Mouse (Mus musculus): Measurements from ENCODE around the gene Tuba4a. TPM values are rescaled to one million over a fixed set of nuclear protein-coding genes. Genes with fewer than 3 reads are reported as not detected.
A peak's percentile ranks its signal among the peaks of the same experiment; 100 is the strongest.

Gene Tuba4a
- polyA plus RNA-seq, 1 experiment from 2014 or later = 102 TPM

DNA sequence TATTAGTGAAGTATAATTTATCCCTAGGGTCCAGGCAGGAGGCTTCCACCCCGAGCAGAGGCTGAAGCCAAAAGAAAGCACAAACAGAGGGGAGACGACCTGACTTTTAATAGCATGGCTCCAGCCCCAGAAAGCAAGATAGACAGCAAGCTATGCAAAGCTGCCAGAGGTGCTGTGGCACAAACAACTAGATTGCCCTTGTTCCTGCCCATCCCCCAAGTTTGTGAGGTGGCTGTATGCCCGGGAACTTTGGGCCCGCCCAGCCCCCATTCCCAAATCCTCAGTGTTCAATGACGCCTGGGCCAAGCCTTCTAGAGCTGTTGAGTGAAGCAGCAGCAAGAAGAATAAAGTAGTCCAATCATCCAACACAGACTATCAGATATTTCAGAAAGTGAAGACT is 4.8 kb downstream of the Tuba4a start:
- WGBS = 56% methylated on average over 5 of the region's 5 CpGs
- no peak overlapping the region for H3K4me3 ChIP-seq (ENCODE audit: low read length)
- no peak for ATAC-seq (ENCODE audit: low FRiP score, low TSS enrichment)
- 0 out of 2 replicates have a peak overlapping the region, but pooled peaks have one; percentile 17 for H3K4me2 ChIP-seq (replicated peaks; ENCODE audit: low read depth, low read length)
- H3K9me3 ChIP-seq (ENCODE audit: low read length) = no peaks in the 10 kb centered on the region
- peaks cover 34% of the 10 kb centered on the region for H3K36me3 ChIP-seq (ENCODE audit: insufficient read depth, low read length)
- peaks cover 17% of the 10 kb centered on the region for H3K27me3 ChIP-seq (ENCODE audit: insufficient read depth, low read length)
- peak overlapping the region; percentile 91 for H3K27ac ChIP-seq (ENCODE audit: low read length)
- H3K9ac ChIP-seq (replicated peaks; ENCODE audit: low read length) = no peak overlapping the region
- H3K4me1 ChIP-seq (ENCODE audit: insufficient read depth, low read length) = peaks cover 48% of the 10 kb centered on the region

DNA sequence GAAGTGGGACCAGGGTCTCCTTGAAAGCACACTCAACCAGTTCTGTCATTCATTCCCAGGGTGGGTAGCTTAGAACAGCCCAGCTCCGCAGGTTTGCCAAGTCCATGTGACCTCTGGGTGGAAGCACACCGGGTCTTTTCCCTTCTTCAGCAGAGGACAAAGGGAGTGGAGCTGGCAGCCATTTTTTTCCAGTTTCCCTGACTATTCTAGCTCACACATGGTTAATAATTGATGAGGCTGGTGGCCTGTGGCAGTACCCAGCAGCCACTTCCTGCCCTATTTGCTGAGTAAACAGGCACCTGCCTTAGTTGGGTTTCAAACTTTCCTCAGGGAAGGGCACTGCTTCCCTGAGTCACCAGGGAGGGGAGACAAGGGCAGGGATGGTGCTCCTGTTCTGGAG is 5.2 kb downstream of the Tuba4a start:
- Histone ChIP-seq H3K4me3 (ENCODE audit: low read length) (no peak overlapping the region), H3K36me3 (ENCODE audit: insufficient read depth, low read length) (peaks cover 34% of the 10 kb centered on the region), H3K9ac (replicated peaks; ENCODE audit: low read length) (peak overlapping the region; percentile 27; the same call in 1 of the 2 replicates), H3K27me3 (ENCODE audit: insufficient read depth, low read length) (peaks cover 14% of the 10 kb centered on the region; the same call in 1 of the 2 replicates), H3K9me3 (ENCODE audit: low read length) (no peaks in the 10 kb centered on the region), H3K4me2 (replicated peaks; ENCODE audit: low read depth, low read length) (no peak overlapping the region), H3K27ac (ENCODE audit: low read length) (peak overlapping the region; percentile 91), H3K4me1 (ENCODE audit: insufficient read depth, low read length) (peaks cover 48% of the 10 kb centered on the region)
- 61% methylated on average over 2 of the region's 2 CpGs for WGBS
- peak; percentile 49 for ATAC-seq (ENCODE audit: low FRiP score, low TSS enrichment)

DNA sequence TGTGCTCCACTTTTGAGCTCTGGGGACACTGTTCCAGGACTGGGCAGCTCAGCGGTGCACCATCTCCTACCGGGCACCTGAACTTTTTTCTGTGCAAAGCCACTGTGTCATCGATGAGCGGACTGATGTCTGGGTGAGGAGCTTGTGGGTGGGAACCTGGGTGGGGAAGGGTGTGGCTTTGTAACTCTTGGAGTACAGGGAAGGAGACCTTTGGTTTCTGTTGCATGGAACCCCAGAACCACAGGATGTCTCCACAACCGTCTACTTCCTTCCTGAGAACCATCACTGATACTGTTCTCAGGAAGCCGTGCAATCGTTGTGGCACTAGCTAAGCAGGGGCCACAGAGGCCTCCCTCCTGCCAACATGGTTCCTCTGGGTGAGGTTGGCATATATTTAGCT is 6.6 kb downstream of the Tuba4a start:
- no peak for ATAC-seq (ENCODE audit: low FRiP score, low TSS enrichment)
- Histone ChIP-seq H3K9ac (replicated peaks; ENCODE audit: low read length) (no peak overlapping the region), H3K36me3 (ENCODE audit: insufficient read depth, low read length) (peaks cover 34% of the 10 kb centered on the region), H3K27me3 (ENCODE audit: insufficient read depth, low read length) (peaks cover 7% of the 10 kb centered on the region; the same call in 1 of the 2 replicates), H3K9me3 (ENCODE audit: low read length) (no peaks in the 10 kb centered on the region), H3K4me3 (ENCODE audit: low read length) (no peak overlapping the region), H3K27ac (ENCODE audit: low read length) (peak overlapping the region; percentile 91), H3K4me2 (replicated peaks; ENCODE audit: low read depth, low read length) (no peak overlapping the region), H3K4me1 (ENCODE audit: insufficient read depth, low read length) (peaks cover 48% of the 10 kb centered on the region)
- WGBS = 87% methylated on average over 7 of the region's 7 CpGs

DNA sequence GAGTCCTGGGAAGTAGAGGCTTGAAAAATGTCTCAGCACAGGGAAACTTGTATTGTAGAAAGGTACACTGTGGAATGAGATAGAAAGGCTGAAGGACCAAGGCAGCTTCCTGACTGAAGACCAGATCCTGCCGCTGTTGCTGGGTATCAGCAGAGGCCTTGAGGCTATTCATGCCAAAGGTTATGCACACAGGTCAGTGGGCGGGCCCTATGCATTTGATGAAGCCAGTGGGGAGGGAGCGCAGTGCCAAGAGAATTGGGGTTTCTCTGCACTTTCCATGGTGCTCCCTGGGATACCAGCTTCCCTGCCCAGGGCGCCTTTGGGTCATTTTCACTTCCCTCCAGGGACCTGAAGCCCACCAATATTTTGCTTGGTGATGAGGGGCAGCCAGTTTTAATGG is 7.1 kb downstream of the Tuba4a start:
- Histone ChIP-seq H3K9ac (replicated peaks; ENCODE audit: low read length) (no peak overlapping the region), H3K9me3 (ENCODE audit: low read length) (no peaks in the 10 kb centered on the region), H3K27me3 (ENCODE audit: insufficient read depth, low read length) (peaks cover 5% of the 10 kb centered on the region; the same call in 1 of the 2 replicates), H3K36me3 (ENCODE audit: insufficient read depth, low read length) (peaks cover 34% of the 10 kb centered on the region), H3K27ac (ENCODE audit: low read length) (no peak overlapping the region), H3K4me1 (ENCODE audit: insufficient read depth, low read length) (peaks cover 48% of the 10 kb centered on the region), H3K4me2 (replicated peaks; ENCODE audit: low read depth, low read length) (no peak overlapping the region), H3K4me3 (ENCODE audit: low read length) (no peak overlapping the region)
- WGBS = 87% methylated on average over 4 of the region's 4 CpGs
- ATAC-seq (ENCODE audit: low FRiP score, low TSS enrichment) = no peak

DNA sequence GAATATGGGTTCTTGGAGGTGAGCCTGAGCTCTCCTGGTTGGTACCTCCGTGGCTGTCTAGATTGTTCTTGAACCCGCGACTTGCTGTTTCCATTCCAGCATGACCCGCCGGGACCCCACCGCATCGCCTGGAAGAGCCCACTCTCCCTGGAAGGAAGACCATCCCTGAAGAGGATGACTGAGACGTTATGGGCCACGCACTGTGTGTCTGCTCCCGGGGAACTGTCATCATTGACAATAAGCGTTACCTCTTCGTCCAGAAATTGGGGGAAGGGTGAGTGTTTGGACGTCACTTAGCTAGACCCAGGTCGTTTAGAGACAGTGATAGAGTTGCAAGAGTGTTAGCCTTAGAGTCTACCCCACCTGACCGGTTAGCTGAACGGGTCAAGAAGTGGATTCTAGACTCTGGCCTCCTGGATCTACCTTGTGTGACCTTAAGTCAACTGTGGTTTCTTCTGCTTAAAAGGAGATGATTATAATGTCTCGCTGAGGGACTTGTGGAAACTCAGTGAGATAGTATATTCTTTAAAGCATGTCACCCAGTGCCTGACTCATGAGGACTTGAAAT is 8.4 kb downstream of the Tuba4a start:
- H3K9ac ChIP-seq (replicated peaks; ENCODE audit: low read length) = peak overlapping the region; percentile 97
- peaks cover 32% of the 10 kb centered on the region for H3K36me3 ChIP-seq (ENCODE audit: insufficient read depth, low read length)
- 12% methylated on average over 17 of the region's 17 CpGs for WGBS
- peak overlapping the region; percentile 98 for H3K4me3 ChIP-seq (ENCODE audit: low read length)
- peaks cover 48% of the 10 kb centered on the region for H3K4me1 ChIP-seq (ENCODE audit: insufficient read depth, low read length)
- H3K27me3 ChIP-seq (ENCODE audit: insufficient read depth, low read length) = no peaks in the 10 kb centered on the region
- no peaks in the 10 kb centered on the region for H3K9me3 ChIP-seq (ENCODE audit: low read length)
- H3K27ac ChIP-seq (ENCODE audit: low read length) = peak overlapping the region; percentile 52; the same call in 1 of the 2 replicates
- peak overlapping the region; percentile 84 for H3K4me2 ChIP-seq (replicated peaks; ENCODE audit: low read depth, low read length)
- ATAC-seq (ENCODE audit: low FRiP score, low TSS enrichment) = no peak

DNA sequence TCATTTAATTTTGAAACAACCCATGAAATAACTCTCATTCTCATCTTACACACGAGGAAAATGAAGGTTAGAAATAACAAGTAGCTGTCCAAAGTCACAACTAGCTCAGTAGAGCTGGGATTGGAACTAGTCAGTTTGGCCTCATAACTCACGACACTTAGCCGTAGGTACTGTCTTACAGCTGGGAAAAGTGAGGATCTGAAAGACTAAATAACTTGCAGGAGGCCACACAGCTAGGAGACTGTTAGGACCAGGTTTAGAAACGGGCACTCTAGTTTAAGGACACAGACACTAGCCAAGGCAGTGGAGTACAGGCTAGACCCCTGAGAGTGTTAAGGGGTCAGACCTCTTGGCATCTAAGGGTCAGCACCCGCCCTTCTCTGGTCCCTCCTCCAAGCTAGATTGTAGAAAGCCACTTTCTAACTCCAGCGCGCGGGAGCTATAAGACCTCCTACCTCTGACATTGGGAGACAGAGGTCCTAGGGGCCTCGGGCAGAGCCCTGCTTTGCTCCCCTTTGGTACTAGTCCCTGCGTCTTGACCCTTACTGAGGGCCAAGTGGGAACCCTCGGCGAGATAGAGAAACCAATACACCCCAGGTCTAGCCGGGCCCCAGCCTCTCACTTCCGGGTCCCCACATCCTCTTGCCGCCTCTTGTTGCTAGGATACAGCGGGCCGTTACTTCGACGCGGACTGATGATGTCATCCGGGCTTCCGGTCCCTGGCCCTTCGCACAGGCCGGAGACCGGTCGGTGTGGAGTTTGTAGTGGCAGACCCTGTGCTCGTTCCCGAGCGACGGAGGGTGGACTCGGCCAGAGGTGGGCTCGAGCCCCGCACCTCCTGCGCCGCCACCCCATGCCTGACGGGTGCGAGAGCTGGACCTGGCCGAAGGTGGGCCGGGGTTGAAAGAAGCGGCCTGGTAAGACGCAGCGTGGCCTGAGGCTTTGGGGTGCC is 9.3 kb downstream of the Tuba4a start, which contains the start of the genes Glb1l and Stk16:
Gene Glb1l, minus strand, starts transcription at position 678 of the 952 bp plus-strand sequence.
Gene Stk16, plus strand, starts transcription at position 703 of the 952 bp plus-strand sequence.
- Histone ChIP-seq H3K9ac (replicated peaks; ENCODE audit: low read length) (peak within 1 kb of the TSS; percentile 97), H3K36me3 (ENCODE audit: insufficient read depth, low read length) (peaks cover 27% of the 10 kb centered on the region), H3K4me2 (replicated peaks; ENCODE audit: low read depth, low read length) (peak within 1 kb of the TSS; percentile 84), H3K9me3 (ENCODE audit: low read length) (no peaks in the 10 kb centered on the region), H3K27me3 (ENCODE audit: insufficient read depth, low read length) (no peaks in the 10 kb centered on the region), H3K4me3 (ENCODE audit: low read length) (peak within 1 kb of the TSS; percentile 98), H3K4me1 (ENCODE audit: insufficient read depth, low read length) (peaks cover 48% of the 10 kb centered on the region), H3K27ac (ENCODE audit: low read length) (peak within 1 kb of the TSS; percentile 89)
- ATAC-seq (ENCODE audit: low FRiP score, low TSS enrichment) = peak; percentile 79
- 3% methylated on average over 42 of the region's 42 CpGs for WGBS

DNA sequence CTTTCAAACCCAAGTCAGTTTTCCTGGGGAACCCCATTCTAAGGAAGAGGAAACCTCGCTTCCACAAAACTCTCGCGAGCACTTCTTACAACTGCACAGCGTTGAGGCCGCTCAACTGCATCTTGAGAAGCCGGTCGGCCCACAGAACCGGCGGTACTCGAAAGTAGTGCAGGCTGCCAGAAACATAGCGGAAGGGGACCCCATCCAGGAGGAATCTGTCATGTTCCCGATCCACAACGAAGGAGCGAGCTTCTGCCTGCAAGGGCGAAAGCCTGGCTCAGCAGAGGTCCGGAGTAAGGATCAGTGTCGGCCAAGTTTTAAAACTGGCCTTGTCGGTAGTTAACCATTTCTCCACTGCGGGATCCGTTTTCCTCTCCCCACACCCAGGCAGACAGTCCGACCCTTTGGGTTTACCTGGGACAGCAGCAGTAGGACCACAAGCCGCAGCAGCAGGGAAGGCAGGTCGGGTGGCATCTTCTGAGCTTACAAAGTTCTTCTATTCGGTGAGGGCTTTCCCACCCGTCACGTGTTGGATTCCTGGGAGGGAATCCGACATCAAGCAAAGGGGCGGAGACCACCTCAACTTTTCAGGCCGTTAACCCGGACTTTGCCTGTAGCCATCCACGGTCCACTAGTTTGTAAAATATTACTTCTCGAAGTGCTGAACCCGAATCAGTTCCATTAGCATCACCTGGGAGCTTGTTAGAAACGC is 10.5 kb downstream of the Tuba4a start:
- H3K9me3 ChIP-seq (ENCODE audit: low read length) = no peaks in the 10 kb centered on the region
- WGBS = 6% methylated on average over 34 of the region's 34 CpGs
- peak overlapping the region; percentile 79 for H3K9ac ChIP-seq (replicated peaks; ENCODE audit: low read length)
- peaks cover 21% of the 10 kb centered on the region for H3K36me3 ChIP-seq (ENCODE audit: insufficient read depth, low read length)
- no peaks in the 10 kb centered on the region for H3K27me3 ChIP-seq (ENCODE audit: insufficient read depth, low read length)
- H3K4me2 ChIP-seq (replicated peaks; ENCODE audit: low read depth, low read length) = peak overlapping the region; percentile 84
- peak overlapping the region; percentile 89 for H3K27ac ChIP-seq (ENCODE audit: low read length)
- H3K4me1 ChIP-seq (ENCODE audit: insufficient read depth, low read length) = peaks cover 43% of the 10 kb centered on the region
- peak; percentile 40 for ATAC-seq (ENCODE audit: low FRiP score, low TSS enrichment)
- H3K4me3 ChIP-seq (ENCODE audit: low read length) = peak overlapping the region; percentile 66

DNA sequence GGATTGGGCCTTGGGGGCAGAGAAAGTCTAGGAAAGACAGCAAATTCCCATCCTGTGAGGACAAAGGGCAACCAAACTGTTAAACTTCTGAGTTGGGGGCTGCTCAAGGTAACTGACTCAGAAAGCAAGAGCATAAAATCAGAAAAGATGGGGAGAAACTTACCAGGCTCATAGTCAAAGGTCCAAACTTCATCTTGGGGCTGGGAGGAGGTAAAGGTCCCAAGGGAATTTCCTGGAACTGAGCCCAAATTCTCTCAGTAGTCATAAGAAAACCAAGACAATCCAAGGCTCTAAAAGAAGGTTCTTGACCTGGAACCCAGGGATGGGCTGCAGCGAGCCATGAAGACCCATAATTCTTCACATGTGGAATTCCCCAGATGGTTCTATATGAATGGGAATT is 18.4 kb downstream of the Tuba4a start:
- H3K9me3 ChIP-seq (ENCODE audit: low read length) = no peaks in the 10 kb centered on the region
- peaks cover 36% of the 10 kb centered on the region for H3K36me3 ChIP-seq (ENCODE audit: insufficient read depth, low read length)
- ATAC-seq (ENCODE audit: low FRiP score, low TSS enrichment) = no peak
- no peak overlapping the region for H3K4me3 ChIP-seq (ENCODE audit: low read length)
- no peak overlapping the region for H3K4me2 ChIP-seq (replicated peaks; ENCODE audit: low read depth, low read length)
- H3K27me3 ChIP-seq (ENCODE audit: insufficient read depth, low read length) = no peaks in the 10 kb centered on the region
- H3K9ac ChIP-seq (replicated peaks; ENCODE audit: low read length) = no peak overlapping the region
- H3K27ac ChIP-seq (ENCODE audit: low read length) = no peak overlapping the region
- WGBS = 93% methylated on average over 1 of the region's 1 CpGs
- H3K4me1 ChIP-seq (ENCODE audit: insufficient read depth, low read length) = no peaks in the 10 kb centered on the region

DNA sequence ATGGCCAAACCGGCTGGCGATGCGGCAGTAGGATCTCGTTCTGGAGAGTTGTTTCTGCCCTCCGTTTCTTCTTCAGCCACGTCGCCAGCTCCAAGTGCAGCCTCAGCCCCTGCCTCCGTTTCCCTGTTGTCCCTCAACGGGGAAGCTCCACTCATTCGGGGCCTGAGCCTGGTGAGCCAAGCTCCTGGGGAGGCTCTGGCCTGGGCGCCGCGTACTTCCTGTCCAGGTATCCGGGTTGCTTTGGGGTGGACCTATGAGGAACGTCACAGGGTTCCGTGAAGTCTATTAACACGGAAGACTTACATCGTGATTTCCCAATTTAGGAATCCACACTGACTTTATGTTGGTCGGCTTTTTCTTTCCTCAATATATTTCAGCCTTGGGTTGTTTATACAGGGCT is 27.2 kb downstream of the Tuba4a start:
- peak overlapping the region; percentile 94 for H3K27ac ChIP-seq (ENCODE audit: low read length)
- H3K27me3 ChIP-seq (ENCODE audit: insufficient read depth, low read length) = no peaks in the 10 kb centered on the region
- H3K4me3 ChIP-seq (ENCODE audit: low read length) = peak overlapping the region; percentile 86
- peak; percentile 62; the same call in 1 of the 2 replicates for ATAC-seq (ENCODE audit: low FRiP score, low TSS enrichment)
- H3K4me2 ChIP-seq (replicated peaks; ENCODE audit: low read depth, low read length) = peak overlapping the region; percentile 92
- peak overlapping the region; percentile 90 for H3K9ac ChIP-seq (replicated peaks; ENCODE audit: low read length)
- WGBS = under 1% methylated on average over 19 of the region's 19 CpGs
- peaks cover 23% of the 10 kb centered on the region for H3K4me1 ChIP-seq (ENCODE audit: insufficient read depth, low read length)
- peaks cover 25% of the 10 kb centered on the region for H3K36me3 ChIP-seq (ENCODE audit: insufficient read depth, low read length)
- H3K9me3 ChIP-seq (ENCODE audit: low read length) = no peaks in the 10 kb centered on the region
